Mouse (Mus musculus) embryonic facial prominence, embryonic 14.5 days (tissue): ENCODE data around the gene Ngfr. TPM values are rescaled to one million over a fixed set of nuclear protein-coding genes. Genes with fewer than 3 reads are reported as not detected.
A peak's percentile ranks its signal among the peaks of the same experiment; 100 is the strongest.

Experiments used
- ATAC-seq: fragments of 200-750 bp; cut with Nextera tagmentation; 2 replicates; pipeline ENCODE4 v1.8.0; 2017; ENCODE audit warnings: low read depth, moderate number of reproducible peaks, moderate TSS enrichment
- DNase-seq: peaks from one replicate; pipeline ENCODE4 v3.0.0-alpha.2; 2015; ENCODE audit warnings: low spot score
- H3K27ac ChIP-seq: fragments of 300-500 bp; sonication (generic); replicated peaks from 2 replicates; pipeline ENCODE4 v1.5.1; 2014; ENCODE audit warnings: low read depth, mild to moderate bottlenecking, low read length, moderate library complexity
- H3K27me3 ChIP-seq: fragments of 300-500 bp; sonication (generic); replicated peaks from 2 replicates; pipeline ENCODE4 v1.6.1; 2014; ENCODE audit warnings: low read length; ENCODE audit not compliant: control insufficient read depth, insufficient read depth
- H3K36me3 ChIP-seq: fragments of 300-500 bp; sonication (generic); 2 replicates; pipeline ENCODE4 v1.6.1; 2014; ENCODE audit warnings: low read length, mixed read lengths; ENCODE audit not compliant: control insufficient read depth, insufficient read depth
- H3K4me1 ChIP-seq: fragments of 300-500 bp; sonication (generic); 2 replicates; pipeline ENCODE4 v1.6.1; 2014; ENCODE audit warnings: antibody characterized with exemption, low read length; ENCODE audit not compliant: control insufficient read depth, insufficient read depth
- H3K4me2 ChIP-seq: fragments of 300-500 bp; sonication (generic); 2 replicates; pipeline ENCODE4 v1.6.1; 2014; ENCODE audit warnings: low read depth, mild to moderate bottlenecking, low read length, moderate library complexity, mixed read lengths
- H3K4me3 ChIP-seq: fragments of 300-500 bp; sonication (generic); 2 replicates; pipeline ENCODE4 v1.5.1; 2014; ENCODE audit warnings: low read depth, mild to moderate bottlenecking, low read length
- H3K9ac ChIP-seq: fragments of 300-500 bp; sonication (generic); 2 replicates; pipeline ENCODE4 v1.6.1; 2014; ENCODE audit warnings: low read depth, mild to moderate bottlenecking, low read length, moderate library complexity, mixed read lengths
- H3K9me3 ChIP-seq: fragments of 300-500 bp; sonication (generic); 2 replicates; pipeline ENCODE4 v1.6.1; 2016; ENCODE audit warnings: low read length; ENCODE audit not compliant: control insufficient read depth
- whole genome bisulfite sequencing: fragments of 180-500 bp; shearing (Covaris S2); extraction: QIAGEN DNeasy Blood & Tissue Kit; methylation state at CpG from one replicate; pipeline ENCODE4 v1.1.7; 2014; 5-methylcytosine and 5-hydroxymethylcytosine counted together
- polyA plus RNA-seq: library from polyadenylated mRNA; unstranded; fragments of >200 nt; fragmentation: Nextera tagmentation; extraction: Ambion mirVana; gene quantifications from 2 replicates; pipeline ENCODE4 v1.2.1, GENCODE M21; 2014

The Ngfr gene
- polyA plus RNA-seq, 1 experiment from 2014 or later, result 47.5 TPM

DNA sequence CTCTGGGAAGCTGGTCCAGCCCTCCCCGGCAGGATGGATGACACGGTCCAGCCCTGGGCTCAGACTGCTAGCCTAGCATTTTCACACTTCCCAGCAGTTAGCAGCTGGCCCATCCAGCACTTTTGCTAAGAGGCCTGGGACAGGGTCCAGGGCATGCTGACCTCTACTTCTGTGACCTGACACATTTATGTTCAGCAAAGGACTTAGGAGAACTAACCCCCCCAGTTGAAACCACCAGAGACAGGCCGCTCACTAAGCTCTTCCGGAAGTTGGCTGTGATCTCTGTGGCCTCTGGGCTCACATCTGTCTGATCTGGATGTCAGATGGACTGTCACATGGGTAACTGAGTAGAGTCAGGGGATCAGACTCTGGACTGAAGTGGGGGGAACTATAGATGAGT, 33.5 kb upstream of the Ngfr start:
- no peak for DNase-seq
- 29% methylated on average over 4 of the region's 4 CpGs for WGBS
- no peak overlapping the region for H3K4me2 ChIP-seq
- H3K27me3 ChIP-seq, result no peaks in the 10 kb centered on the region
- H3K4me3 ChIP-seq, result no peak overlapping the region
- no peaks in the 10 kb centered on the region for H3K9me3 ChIP-seq
- no peak for ATAC-seq
- H3K4me1 ChIP-seq, result peaks cover 23% of the 10 kb centered on the region; the same call in 1 of the 2 replicates
- no peak overlapping the region for H3K9ac ChIP-seq
- no peaks in the 10 kb centered on the region for H3K36me3 ChIP-seq
- no peak overlapping the region for H3K27ac ChIP-seq

DNA sequence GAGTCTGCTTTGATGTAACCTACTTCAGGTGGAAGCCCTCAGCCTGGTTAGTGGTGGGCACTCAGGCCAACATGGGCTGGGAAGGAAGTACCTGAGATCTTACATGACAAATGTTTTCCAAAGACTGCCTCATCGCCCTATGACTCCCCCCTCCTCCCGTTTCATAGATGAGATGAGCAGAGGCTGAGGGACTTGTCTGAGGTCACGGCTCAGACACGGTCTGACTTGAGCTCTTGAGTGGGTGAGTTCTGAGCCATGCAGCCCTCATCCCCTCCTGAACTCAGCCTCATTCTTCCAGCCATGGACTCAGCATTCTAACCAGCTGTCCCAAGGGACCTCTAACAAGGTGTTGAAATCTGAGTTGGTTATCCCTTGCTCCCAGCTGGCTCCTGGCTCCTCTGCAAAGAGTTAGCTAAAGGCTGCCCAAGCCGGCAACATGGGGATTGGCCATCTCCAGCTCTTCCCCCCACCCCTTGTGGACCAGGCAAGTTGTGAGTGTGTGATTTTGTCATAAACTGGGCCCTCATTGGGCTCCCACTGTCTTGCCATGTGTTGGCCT, 32.4 kb upstream of the Ngfr start:
- H3K9ac ChIP-seq, result no peak overlapping the region
- WGBS, result 82% methylated on average over 5 of the region's 5 CpGs
- no peaks in the 10 kb centered on the region for H3K27me3 ChIP-seq
- H3K27ac ChIP-seq, result no peak overlapping the region
- H3K9me3 ChIP-seq, result no peaks in the 10 kb centered on the region
- H3K4me1 ChIP-seq, result peaks cover 28% of the 10 kb centered on the region
- no peaks in the 10 kb centered on the region for H3K36me3 ChIP-seq
- DNase-seq (no peak), ATAC-seq (no peak)
- H3K4me3 ChIP-seq, result no peak overlapping the region
- no peak overlapping the region for H3K4me2 ChIP-seq

DNA sequence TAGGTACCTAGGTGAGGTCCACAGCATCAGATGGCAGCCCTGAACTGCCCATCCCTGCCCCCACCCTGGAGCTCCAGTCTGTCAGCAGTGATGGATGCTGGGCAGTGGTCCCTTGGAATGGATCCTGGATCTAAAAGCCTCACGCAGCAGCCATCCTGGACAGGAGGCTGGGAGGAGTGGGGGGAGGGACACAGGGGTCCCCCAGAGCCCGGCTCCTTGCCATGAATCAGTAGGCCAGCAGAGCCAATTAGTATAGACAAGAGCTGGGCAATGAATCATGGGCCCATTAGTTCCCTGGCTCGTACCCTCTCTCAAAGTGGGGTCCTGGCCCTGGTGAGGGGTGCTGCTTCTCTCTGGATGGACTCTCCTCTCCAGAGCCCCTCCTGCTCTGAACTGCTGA, 31.5 kb upstream of the Ngfr start:
- ATAC-seq, result no peak
- no peak overlapping the region for H3K27ac ChIP-seq
- no peaks in the 10 kb centered on the region for H3K27me3 ChIP-seq
- H3K36me3 ChIP-seq, result no peaks in the 10 kb centered on the region
- peaks cover 37% of the 10 kb centered on the region for H3K4me1 ChIP-seq
- WGBS, result 75% methylated on average over 3 of the region's 3 CpGs
- DNase-seq, result no peak
- H3K9ac ChIP-seq, result no peak overlapping the region
- no peak overlapping the region for H3K4me2 ChIP-seq
- no peaks in the 10 kb centered on the region for H3K9me3 ChIP-seq
- H3K4me3 ChIP-seq, result no peak overlapping the region

DNA sequence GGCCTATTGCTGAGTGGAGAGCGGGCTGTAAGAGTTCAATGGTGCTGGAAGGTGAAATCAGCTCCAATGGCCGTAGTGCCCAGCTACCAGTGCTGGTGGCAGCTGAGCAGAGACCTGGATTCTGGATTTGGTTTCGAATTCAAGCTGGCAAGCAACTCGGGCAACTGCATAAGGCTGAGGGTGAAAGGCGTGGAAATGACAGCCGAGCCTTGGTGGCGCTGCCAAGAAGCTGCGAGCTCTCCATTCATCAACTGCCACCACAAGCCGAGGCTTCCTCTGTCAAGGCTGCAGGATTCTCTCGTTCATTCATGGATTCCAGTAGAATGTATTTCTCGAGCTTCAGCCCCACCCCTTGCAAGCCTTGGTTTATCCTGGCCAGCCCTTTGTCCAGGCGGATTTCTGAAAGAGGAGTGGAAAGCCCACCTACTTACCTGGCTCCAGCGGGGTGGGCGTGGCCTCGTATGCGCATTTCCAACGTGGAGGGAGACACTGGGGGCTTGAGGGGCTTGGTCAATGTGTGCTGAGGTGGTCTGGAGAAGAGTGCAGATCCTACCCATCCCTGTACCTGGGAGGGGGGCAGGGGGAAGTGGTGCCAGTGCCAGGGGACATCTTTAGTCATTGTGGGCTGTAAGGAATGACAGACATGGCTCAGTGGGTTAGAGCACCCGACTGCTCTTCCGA, 30.4 kb upstream of the Ngfr start:
- 55% methylated on average over 19 of the region's 19 CpGs for WGBS
- DNase-seq, result peak; percentile 60
- ATAC-seq, result no peak
- Histone ChIP-seq H3K4me2 (no peak overlapping the region; the same call in 1 of the 2 replicates), H3K4me3 (no peak overlapping the region), H3K27me3 (no peaks in the 10 kb centered on the region), H3K4me1 (peaks cover 37% of the 10 kb centered on the region), H3K9me3 (no peaks in the 10 kb centered on the region), H3K27ac (no peak overlapping the region), H3K9ac (no peak overlapping the region), H3K36me3 (no peaks in the 10 kb centered on the region)

GRCm38 (mm10) chr11:95614739-95615138, 27.2 kb upstream of the Ngfr start:
- H3K27me3 ChIP-seq, result no peaks in the 10 kb centered on the region
- H3K36me3 ChIP-seq, result no peaks in the 10 kb centered on the region
- H3K9me3 ChIP-seq, result no peaks in the 10 kb centered on the region
- ATAC-seq (no peak), DNase-seq (peak; percentile 76)
- no peak overlapping the region for H3K9ac ChIP-seq
- no peak overlapping the region for H3K4me2 ChIP-seq
- peaks cover 40% of the 10 kb centered on the region for H3K4me1 ChIP-seq
- H3K4me3 ChIP-seq, result no peak overlapping the region
- peak overlapping the region; percentile 4; the same call in 1 of the 2 replicates for H3K27ac ChIP-seq
- WGBS, result 41% methylated on average over 8 of the region's 8 CpGs

GRCm38 (mm10) chr11:95611283-95611682, 23.7 kb upstream of the Ngfr start:
- 16% methylated on average over 4 of the region's 4 CpGs for WGBS

DNA sequence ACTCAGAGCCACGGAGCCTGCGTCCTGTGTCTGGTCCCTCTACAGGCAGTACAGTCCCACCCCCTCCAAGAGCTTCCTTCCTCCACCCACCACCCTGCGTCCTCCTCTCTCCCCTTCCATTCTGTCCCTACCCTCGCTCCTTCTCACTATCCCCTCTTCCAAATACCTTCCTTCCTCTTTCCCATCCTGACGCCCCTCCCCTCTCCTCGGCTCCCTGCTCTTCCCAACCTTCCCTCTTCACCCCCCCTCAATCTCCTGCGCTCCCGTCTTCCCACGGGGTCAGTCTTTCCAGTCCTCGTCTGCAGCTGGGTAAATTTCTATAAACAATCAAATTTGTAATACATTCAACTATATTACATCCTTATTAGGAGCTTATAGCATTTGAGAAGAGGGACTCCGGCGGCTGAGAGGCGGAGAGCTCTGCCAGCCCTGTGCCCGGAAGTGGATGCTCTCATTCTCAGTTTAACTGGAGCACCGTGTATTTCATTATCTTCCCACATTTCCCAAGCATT, 22.9 kb upstream of the Ngfr start:
- Histone ChIP-seq H3K9ac (0 out of 2 replicates have a peak overlapping the region, but pooled peaks have one; percentile 23), H3K36me3 (no peaks in the 10 kb centered on the region), H3K9me3 (no peaks in the 10 kb centered on the region), H3K27ac (peak overlapping the region; percentile 79), H3K4me2 (peak overlapping the region; percentile 51), H3K27me3 (no peaks in the 10 kb centered on the region), H3K4me3 (peak overlapping the region; percentile 20), H3K4me1 (peaks cover 32% of the 10 kb centered on the region)
- 10% methylated on average over 15 of the region's 15 CpGs for WGBS
- peak; percentile 34; the same call in 1 of the 2 replicates for ATAC-seq
- DNase-seq, result no peak

More at GRCm38 (mm10) chr11:95611283-95611682, 23.7 kb upstream of the Ngfr start:
- Histone ChIP-seq H3K27me3 (no peaks in the 10 kb centered on the region), H3K4me1 (peaks cover 33% of the 10 kb centered on the region), H3K9me3 (no peaks in the 10 kb centered on the region), H3K4me3 (no peak overlapping the region), H3K36me3 (no peaks in the 10 kb centered on the region), H3K9ac (no peak overlapping the region), H3K27ac (peak overlapping the region; percentile 79), H3K4me2 (peak overlapping the region; percentile 51)
- ATAC-seq (0 out of 2 replicates have a peak, but pooled peaks have one; percentile 17), DNase-seq (peak; percentile 67)

DNA sequence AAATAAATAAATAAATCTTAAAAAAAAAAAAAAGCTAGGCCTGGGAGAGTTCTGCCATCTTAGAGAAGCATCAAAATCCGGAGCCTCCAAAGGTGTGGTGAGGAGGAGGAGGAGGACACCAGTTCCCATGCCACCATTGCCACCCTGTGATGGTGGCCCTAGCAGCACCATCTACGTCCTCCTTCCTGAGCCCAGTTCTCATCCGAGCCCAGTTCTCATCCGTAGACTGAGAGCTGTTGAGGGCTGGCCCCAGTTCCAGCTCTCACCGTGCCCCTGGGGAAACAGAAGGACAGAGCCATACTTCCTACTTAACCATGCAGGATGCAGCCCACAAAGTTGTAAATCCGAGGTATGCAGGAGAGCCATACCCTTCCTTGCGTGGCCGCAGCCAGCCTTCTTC, 22.4 kb upstream of the Ngfr start:
- ATAC-seq (0 out of 2 replicates have a peak, but pooled peaks have one; percentile 7), DNase-seq (no peak)
- Histone ChIP-seq H3K9me3 (no peaks in the 10 kb centered on the region), H3K36me3 (no peaks in the 10 kb centered on the region), H3K4me1 (peaks cover 27% of the 10 kb centered on the region), H3K4me3 (peak overlapping the region; percentile 20; the same call in 1 of the 2 replicates), H3K27me3 (no peaks in the 10 kb centered on the region), H3K27ac (peak overlapping the region; percentile 79), H3K4me2 (peak overlapping the region; percentile 51), H3K9ac (0 out of 2 replicates have a peak overlapping the region, but pooled peaks have one; percentile 23)
- 40% methylated on average over 8 of the region's 8 CpGs for WGBS
